Mouse (Mus musculus) bone marrow, adult 2 months (tissue): ENCODE results near the gene Prrt3.

Experiments used
- CTCF ChIP-seq: fragments of 200-500 bp; IDR thresholded peaks from 2 replicates; pipeline ENCODE4 v1.5.1; 2011; ENCODE audit warnings: low read length, control low read depth; ENCODE audit not compliant: control insufficient read depth, insufficient read depth
- POLR2A ChIP-seq: fragments of 200-500 bp; IDR thresholded peaks from 2 replicates; pipeline ENCODE4 v1.6.1; 2011; ENCODE audit warnings: low read depth, mild to moderate bottlenecking, control low read depth, low read length, borderline replicate concordance; ENCODE audit not compliant: control insufficient read depth

DNA sequence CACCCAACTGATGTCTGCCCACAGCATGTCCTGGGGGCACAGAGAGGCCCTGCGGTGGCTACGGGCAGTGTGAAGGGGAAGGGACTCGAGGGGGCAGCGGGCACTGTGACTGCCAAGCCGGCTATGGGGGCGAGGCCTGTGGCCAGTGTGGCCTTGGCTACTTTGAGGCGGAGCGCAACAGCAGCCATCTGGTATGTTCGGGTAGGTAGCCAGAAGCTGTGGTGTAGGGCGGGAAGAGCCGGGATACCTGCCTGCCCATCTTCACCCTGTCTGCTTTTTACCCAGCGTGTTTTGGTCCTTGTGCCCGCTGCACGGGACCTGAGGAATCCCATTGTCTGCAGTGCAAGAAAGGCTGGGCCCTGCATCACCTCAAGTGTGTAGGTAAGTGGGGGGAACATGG is 12.3 kb downstream of the Prrt3 start:
- TF ChIP-seq CTCF (no peak), POLR2A (no peak)
